Mouse (Mus musculus) testis, adult 10 weeks (tissue): ENCODE results near the gene Fkbp15. TPM values are rescaled to one million over a fixed set of nuclear protein-coding genes. Genes with fewer than 3 reads are reported as not detected.

Experiments used
- polyA plus RNA-seq: library from polyadenylated mRNA; stranded (reverse); fragments of 350-450 nt; fragmentation: Illumina TruSeq; extraction: RNeasy Lipid Tissue Mini Kit (QIAGEN cat#74804); gene quantifications from one replicate; pipeline ENCODE4 v1.2.3, GENCODE M21; 2014; ENCODE audit warnings: low read depth, low replicate concordance

Fkbp15 gene
- polyA plus RNA-seq = 6.6 TPM

GRCm38 (mm10) chr4:62360088-62360804, at the start of gene Fkbp15, which contains the start of gene Slc31a1:
Gene Fkbp15 (minus strand): TSS chr4:62360548.
Gene Slc31a1 (plus strand): TSS chr4:62360727.

GRCm38 (mm10) chr4:62408601-62409282, 48.4 kb upstream of the Fkbp15 start, which contains the start of the genes Cdc26 and Prpf4:
Gene Cdc26 (minus strand): TSS chr4:62408642.
Gene Prpf4 (plus strand): TSS chr4:62408797.

GRCm38 (mm10) chr4:62262276-62262675, 98.1 kb downstream of the Fkbp15 start, which contains the start of gene Slc31a2:
Gene Slc31a2 (plus strand): TSS chr4:62262562.

Other genes starting within 250 kb of the Fkbp15 start
- not detected for gene Mup21, start 209.7 kb downstream of the Fkbp15 start, polyA plus RNA-seq
- 594 TPM for gene Zfp37, start 129.5 kb downstream of the Fkbp15 start, polyA plus RNA-seq
- gene Slc31a2, start 98.0 kb downstream of the Fkbp15 start, polyA plus RNA-seq = 8.0 TPM
- gene Slc31a1, start 179 bp upstream of the Fkbp15 start, polyA plus RNA-seq = 49.0 TPM
- 28.3 TPM for gene Cdc26, start 48.1 kb upstream of the Fkbp15 start, polyA plus RNA-seq
- gene Prpf4, start 48.2 kb upstream of the Fkbp15 start, polyA plus RNA-seq = 8.1 TPM
- gene Rnf183, start 74.7 kb upstream of the Fkbp15 start, polyA plus RNA-seq = not detected
- 124 TPM for gene Wdr31, start 110.3 kb upstream of the Fkbp15 start, polyA plus RNA-seq
- 29.7 TPM for gene Bspry, start 119.5 kb upstream of the Fkbp15 start, polyA plus RNA-seq
- gene Hdhd3, start 142.9 kb upstream of the Fkbp15 start, polyA plus RNA-seq = not detected
- gene Alad, start 159.4 kb upstream of the Fkbp15 start, polyA plus RNA-seq = 0.73 TPM
- 101 TPM for gene Pole3, start 164.5 kb upstream of the Fkbp15 start, polyA plus RNA-seq
- gene 4933430I17Rik, start 164.8 kb upstream of the Fkbp15 start, polyA plus RNA-seq = 26.4 TPM
- 6.0 TPM for gene Rgs3, start 199.3 kb upstream of the Fkbp15 start, polyA plus RNA-seq